Mouse (Mus musculus) forebrain, embryonic 13.5 days (tissue): Measurements from ENCODE around the gene Gm3409. TPM values are rescaled to one million over a fixed set of nuclear protein-coding genes. Genes with fewer than 3 reads are reported as not detected.
"Not testable (repeated sequence)": the region's sequence is repeated elsewhere in the genome, so short reads cannot be mapped to it uniquely, and the experiment has no call there.

Experiments used
- ATAC-seq: fragments of 200-750 bp; cut with Nextera tagmentation; 2 replicates; pipeline ENCODE4 v1.8.0; 2017
- H3K27ac ChIP-seq: fragments of 300-500 bp; sonication (generic); 2 replicates; pipeline ENCODE4 v1.5.1; 2015; ENCODE audit warnings: inconsistent platforms, mild to moderate bottlenecking, moderate library complexity
- H3K27me3 ChIP-seq: fragments of 300-500 bp; sonication (generic); 2 replicates; pipeline ENCODE4 v1.6.1; 2015; ENCODE audit warnings: mild to moderate bottlenecking, inconsistent platforms
- H3K36me3 ChIP-seq: fragments of 300-500 bp; sonication (generic); 2 replicates; pipeline ENCODE4 v1.6.1; 2015; ENCODE audit warnings: mild to moderate bottlenecking, inconsistent platforms; ENCODE audit not compliant: poor library complexity, severe bottlenecking
- H3K4me1 ChIP-seq: fragments of 300-500 bp; sonication (generic); 2 replicates; pipeline ENCODE4 v1.6.1; 2015; ENCODE audit warnings: inconsistent platforms
- H3K4me2 ChIP-seq: fragments of 300-500 bp; sonication (generic); 2 replicates; pipeline ENCODE4 v1.6.1; 2015; ENCODE audit warnings: inconsistent platforms, mild to moderate bottlenecking, moderate library complexity
- H3K4me3 ChIP-seq: fragments of 300-500 bp; sonication (generic); 2 replicates; pipeline ENCODE4 v1.5.1; 2015; ENCODE audit warnings: mild to moderate bottlenecking, inconsistent platforms
- H3K9ac ChIP-seq: fragments of 300-500 bp; sonication (generic); 2 replicates; pipeline ENCODE4 v1.6.1; 2015; ENCODE audit warnings: mild to moderate bottlenecking, inconsistent platforms
- H3K9me3 ChIP-seq: fragments of 300-500 bp; sonication (generic); replicated peaks from 2 replicates; pipeline ENCODE4 v1.6.1; 2016; ENCODE audit warnings: inconsistent platforms
- WGBS: fragments of 180-500 bp; shearing (Covaris S2); methylation state at CpG from one replicate; pipeline ENCODE4 v1.1.7; 2015; 5-methylcytosine and 5-hydroxymethylcytosine counted together
- polyA plus RNA-seq: library from polyadenylated mRNA; unstranded; fragments of >200 nt; fragmentation: Nextera tagmentation; extraction: Ambion mirVana; gene quantifications from 2 replicates; pipeline ENCODE4 v1.2.1, GENCODE M21; 2015

Gene Gm3409
- not detected in 2 replicates for polyA plus RNA-seq

- H3K27me3 ChIP-seq, H3K27ac ChIP-seq, H3K4me3 ChIP-seq, H3K4me1 ChIP-seq, H3K9me3 ChIP-seq, H3K9ac ChIP-seq, H3K36me3 ChIP-seq, H3K4me2 ChIP-seq, ATAC-seq: not testable (repeated sequence)
- WGBS, result 91% methylated on average over 3 of the region's 3 CpGs
Observed at GRCm38 (mm10) chr5:146537347-146537746, at the start of gene Gm3409. Gene Gm3409 (plus strand): TSS chr5:146537647.

DNA sequence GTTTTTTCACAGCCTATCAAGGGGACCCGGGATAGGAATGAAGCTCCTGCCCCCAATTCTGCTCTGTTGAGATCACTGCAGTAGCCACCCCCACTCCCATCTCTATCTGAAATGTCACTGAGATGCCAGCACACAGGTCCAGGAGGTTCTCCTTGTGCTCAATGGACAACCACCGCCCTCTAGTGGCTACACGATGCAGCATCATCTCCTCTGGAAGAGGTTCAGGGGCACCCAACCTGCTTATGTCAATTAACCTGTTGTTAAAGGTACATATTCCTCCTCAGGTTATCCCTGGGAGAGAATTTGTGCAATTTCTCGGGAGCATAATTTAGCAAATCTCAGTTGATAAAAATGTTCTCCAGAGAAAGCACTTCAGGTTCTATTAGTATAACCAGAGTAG, 48.5 kb upstream of the Gm3409 start:
- not testable (repeated sequence) for H3K9me3 ChIP-seq, H3K9ac ChIP-seq, H3K27me3 ChIP-seq, ATAC-seq, H3K36me3 ChIP-seq, H3K27ac ChIP-seq, H3K4me3 ChIP-seq, H3K4me2 ChIP-seq, H3K4me1 ChIP-seq
- WGBS, result 16% methylated on average over 3 of the region's 4 CpGs

- H3K4me2 ChIP-seq, H3K27ac ChIP-seq, H3K9me3 ChIP-seq, H3K9ac ChIP-seq, H3K36me3 ChIP-seq, ATAC-seq, H3K4me1 ChIP-seq, H3K27me3 ChIP-seq, H3K4me3 ChIP-seq: not testable (repeated sequence)
- WGBS, result no CpG with 5 or more reads among the region's 5 CpGs
Observed at GRCm38 (mm10) chr5:146491063-146491462, 46.4 kb upstream of the Gm3409 start, which contains the start of gene Gm6370. Gene Gm6370 (plus strand): TSS chr5:146491363.

GRCm38 (mm10) chr5:146502099-146502498, 35.3 kb upstream of the Gm3409 start, which contains the start of gene 4930449I24Rik:
Gene 4930449I24Rik (plus strand): TSS chr5:146502399.
- not testable (repeated sequence) for H3K4me1 ChIP-seq, H3K36me3 ChIP-seq, H3K9ac ChIP-seq, ATAC-seq, H3K4me3 ChIP-seq, H3K4me2 ChIP-seq, H3K9me3 ChIP-seq, H3K27me3 ChIP-seq, H3K27ac ChIP-seq
- WGBS, result no CpG with 5 or more reads among the region's 5 CpGs

DNA sequence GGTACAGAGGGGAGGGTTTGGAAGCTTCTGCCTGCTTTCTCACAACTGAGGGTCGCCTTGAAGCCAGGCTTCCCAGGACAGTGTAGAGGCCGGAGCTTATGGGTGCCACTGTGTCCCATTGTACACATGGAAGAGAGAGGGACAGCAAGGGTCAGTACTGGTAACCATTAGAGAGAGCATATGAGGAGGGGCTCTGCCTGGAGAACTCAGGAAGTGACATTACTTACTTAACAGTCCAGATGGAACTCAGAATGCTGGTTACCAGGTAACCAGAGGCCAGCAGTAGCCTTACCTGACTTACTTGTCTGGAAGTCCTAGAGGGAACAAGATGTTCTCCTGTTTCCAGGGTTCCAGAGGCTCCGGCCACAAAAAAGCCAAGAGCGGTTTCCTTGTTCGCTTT, 23.6 kb upstream of the Gm3409 start, which contains the start of gene Gm3402:
TSS of gene Gm3402 (plus strand) at position 301 of the 400 bp plus-strand sequence.
- H3K36me3 ChIP-seq, H3K4me1 ChIP-seq, H3K9ac ChIP-seq, H3K4me3 ChIP-seq, H3K9me3 ChIP-seq, H3K27ac ChIP-seq, H3K27me3 ChIP-seq, ATAC-seq, H3K4me2 ChIP-seq: not testable (repeated sequence)
- 100% methylated on average over 2 of the region's 5 CpGs for WGBS

DNA sequence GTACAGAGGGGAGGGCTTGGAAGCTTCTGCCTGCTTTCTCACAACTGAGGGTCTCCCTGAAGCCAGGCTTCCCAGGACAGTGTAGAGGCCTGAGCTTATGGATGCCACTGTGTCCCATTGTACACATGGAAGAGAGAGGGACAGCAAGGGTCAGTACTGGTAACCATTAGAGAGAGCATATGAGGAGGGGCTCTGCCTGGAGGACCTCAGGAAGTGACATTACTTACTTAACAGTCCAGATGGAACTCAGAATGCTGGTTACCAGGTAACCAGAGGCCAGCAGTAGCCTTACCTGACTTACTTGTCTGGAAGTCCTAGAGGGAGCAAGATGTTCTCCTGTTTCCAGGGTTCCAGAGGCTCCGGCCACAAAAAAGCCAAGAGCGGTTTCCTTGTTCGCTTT, 11.9 kb upstream of the Gm3409 start, which contains the start of gene Gm3404:
TSS of gene Gm3404 (plus strand) at position 301 of the 400 bp plus-strand sequence.
- not testable (repeated sequence) for H3K36me3 ChIP-seq, H3K9me3 ChIP-seq, H3K9ac ChIP-seq, H3K4me1 ChIP-seq, H3K27me3 ChIP-seq, H3K4me3 ChIP-seq, ATAC-seq, H3K27ac ChIP-seq, H3K4me2 ChIP-seq
- 93% methylated on average over 3 of the region's 3 CpGs for WGBS

GRCm38 (mm10) chr5:146555836-146556235, 18.4 kb downstream of the Gm3409 start, which contains the start of gene Gm3415:
Gene Gm3415 (plus strand): TSS chr5:146556136.
- not testable (repeated sequence) for H3K4me3 ChIP-seq, H3K4me2 ChIP-seq, H3K9me3 ChIP-seq, H3K27me3 ChIP-seq, H3K9ac ChIP-seq, H3K4me1 ChIP-seq, H3K27ac ChIP-seq, H3K36me3 ChIP-seq, ATAC-seq
- no CpG with 5 or more reads among the region's 3 CpGs for WGBS

DNA sequence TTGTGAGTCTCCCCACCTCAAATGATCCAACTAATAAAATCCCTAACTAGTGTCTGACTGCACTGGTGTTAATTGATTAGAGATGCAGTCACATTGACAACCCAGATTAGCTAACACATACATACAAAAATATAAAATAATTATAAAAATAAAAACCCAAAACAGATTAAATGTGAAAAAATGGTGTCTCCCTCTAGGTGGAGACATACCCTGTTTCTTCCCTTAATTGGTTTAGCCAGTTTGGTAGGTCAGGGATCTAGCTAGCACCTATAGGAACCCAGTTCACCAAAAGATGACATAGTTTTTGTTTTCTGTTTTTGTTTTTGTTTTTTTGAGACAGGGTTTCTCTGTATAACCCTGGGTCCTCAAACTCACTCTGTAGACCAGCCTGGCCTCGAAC, 26.8 kb downstream of the Gm3409 start:
- H3K4me2 ChIP-seq, result no peak overlapping the region
- ATAC-seq, result no peak
- no peaks in the 10 kb centered on the region for H3K36me3 ChIP-seq
- no peaks in the 10 kb centered on the region for H3K9me3 ChIP-seq
- no peak overlapping the region for H3K4me3 ChIP-seq
- no peak overlapping the region for H3K27ac ChIP-seq
- H3K27me3 ChIP-seq, result no peaks in the 10 kb centered on the region
- no peak overlapping the region for H3K9ac ChIP-seq
- WGBS, result 87% methylated on average over 1 of the region's 1 CpGs
- no peaks in the 10 kb centered on the region for H3K4me1 ChIP-seq

- Histone ChIP-seq H3K4me2 (no peak overlapping the region), H3K36me3 (no peaks in the 10 kb centered on the region), H3K27me3 (no peaks in the 10 kb centered on the region), H3K27ac (no peak overlapping the region), H3K9me3 (no peaks in the 10 kb centered on the region), H3K4me3 (no peak overlapping the region), H3K4me1 (no peaks in the 10 kb centered on the region), H3K9ac (no peak overlapping the region)
- 65% methylated on average over 4 of the region's 4 CpGs for WGBS
- no peak for ATAC-seq
Observed at GRCm38 (mm10) chr5:146567054-146567453, 29.6 kb downstream of the Gm3409 start.

DNA sequence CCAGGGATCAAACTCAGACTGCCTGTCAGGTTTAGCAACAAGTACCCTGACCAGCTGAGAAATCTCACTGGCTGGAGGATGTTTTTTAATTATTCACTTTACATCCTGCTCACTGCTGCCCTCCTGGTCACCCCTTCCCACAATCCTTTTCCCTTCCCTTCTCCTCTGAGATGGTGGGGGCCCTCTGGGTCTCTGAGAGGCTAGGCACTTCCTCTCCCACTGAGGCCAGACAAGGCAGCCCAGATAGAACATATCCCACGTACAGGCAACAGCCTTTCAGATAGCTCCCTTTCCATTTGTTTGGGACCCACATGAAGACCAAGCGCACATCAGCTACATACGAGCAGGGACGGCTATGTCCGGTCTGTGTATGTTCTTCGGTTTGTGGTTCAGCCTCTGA, 32.7 kb downstream of the Gm3409 start:
- not testable (repeated sequence) for ATAC-seq, H3K9me3 ChIP-seq, H3K36me3 ChIP-seq, H3K4me2 ChIP-seq, H3K4me1 ChIP-seq, H3K27me3 ChIP-seq, H3K9ac ChIP-seq, H3K27ac ChIP-seq, H3K4me3 ChIP-seq
- WGBS, result 95% methylated on average over 6 of the region's 6 CpGs

GRCm38 (mm10) chr5:146571830-146572734, 34.6 kb downstream of the Gm3409 start:
- not testable (repeated sequence) for H3K27me3 ChIP-seq, H3K9ac ChIP-seq, H3K4me2 ChIP-seq, H3K36me3 ChIP-seq, H3K9me3 ChIP-seq, H3K4me3 ChIP-seq, H3K27ac ChIP-seq, H3K4me1 ChIP-seq
- peak; percentile 95 for ATAC-seq
- WGBS, result 55% methylated on average over 6 of the region's 6 CpGs

- not testable (repeated sequence) for H3K9me3 ChIP-seq, H3K27me3 ChIP-seq, H3K27ac ChIP-seq, H3K4me3 ChIP-seq, ATAC-seq, H3K4me2 ChIP-seq, H3K4me1 ChIP-seq, H3K36me3 ChIP-seq, H3K9ac ChIP-seq
- 93% methylated on average over 4 of the region's 4 CpGs for WGBS
Observed at GRCm38 (mm10) chr5:146572735-146573042, 35.2 kb downstream of the Gm3409 start.

DNA sequence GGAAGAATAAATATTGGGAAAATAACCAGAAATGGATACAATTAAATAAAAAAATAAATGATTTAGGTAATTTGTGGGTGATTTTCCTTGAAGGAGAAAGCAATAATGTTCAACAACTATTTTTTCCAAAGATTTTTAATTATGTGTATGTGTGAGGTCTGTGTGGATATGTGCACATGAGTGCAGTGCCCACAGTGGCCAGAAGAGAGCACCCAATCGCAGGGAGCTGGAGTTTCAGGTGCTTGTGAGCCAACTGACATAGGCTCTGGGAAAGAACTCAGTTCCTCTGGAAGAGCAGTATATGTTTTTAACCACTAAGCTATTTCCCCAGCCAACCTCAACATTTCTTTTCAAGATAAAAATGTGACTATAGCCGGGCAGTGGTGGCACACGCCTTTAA, 39.2 kb downstream of the Gm3409 start:
- H3K27me3 ChIP-seq, result peaks cover 5% of the 10 kb centered on the region; the same call in 1 of the 2 replicates
- H3K9me3 ChIP-seq, result no peaks in the 10 kb centered on the region

More for the DNA sequence above, 39.2 kb downstream of the Gm3409 start:
- Histone ChIP-seq H3K36me3 (no peaks in the 10 kb centered on the region), H3K9ac (no peak overlapping the region), H3K4me2 (no peak overlapping the region), H3K4me1 (no peaks in the 10 kb centered on the region), H3K27ac (no peak overlapping the region), H3K4me3 (no peak overlapping the region)
- 95% methylated on average over 3 of the region's 3 CpGs for WGBS
- no peak for ATAC-seq
